Mouse (Mus musculus) kidney, embryonic 14.5 days (tissue): Measurements from ENCODE around the gene Mical1. TPM values are rescaled to one million over a fixed set of nuclear protein-coding genes. Genes with fewer than 3 reads are reported as not detected.
"Not testable (repeated sequence)": the region's sequence is repeated elsewhere in the genome, so short reads cannot be mapped to it uniquely, and the experiment has no call there.

Source experiments
- ATAC-seq: fragments of 200-750 bp; cut with Nextera tagmentation; 2 replicates; pipeline ENCODE4 v1.8.0; 2017; ENCODE audit warnings: moderate number of reproducible peaks, mild to moderate bottlenecking, moderate TSS enrichment, moderate library complexity; ENCODE audit not compliant: low FRiP score, low TSS enrichment
- H3K27ac ChIP-seq: fragments of 300-500 bp; sonication (generic); 2 replicates; pipeline ENCODE4 v1.5.1; 2014; ENCODE audit warnings: low read depth, mild to moderate bottlenecking, low read length, moderate library complexity, mixed read lengths
- H3K27me3 ChIP-seq: fragments of 300-500 bp; sonication (generic); 2 replicates; pipeline ENCODE4 v1.6.1; 2014; ENCODE audit warnings: mild to moderate bottlenecking, low read length; ENCODE audit not compliant: control insufficient read depth, insufficient read depth
- H3K36me3 ChIP-seq: fragments of 300-500 bp; sonication (generic); 2 replicates; pipeline ENCODE4 v1.6.1; 2014; ENCODE audit warnings: low read length, mixed read lengths; ENCODE audit not compliant: control insufficient read depth, insufficient read depth
- H3K4me1 ChIP-seq: fragments of 300-500 bp; sonication (generic); 2 replicates; pipeline ENCODE4 v1.6.1; 2014; ENCODE audit warnings: low read length, mixed read lengths; ENCODE audit not compliant: control insufficient read depth, insufficient read depth
- H3K4me2 ChIP-seq: fragments of 300-500 bp; sonication (generic); replicated peaks from 2 replicates; pipeline ENCODE4 v1.6.1; 2014; ENCODE audit warnings: low read depth, mild to moderate bottlenecking, low read length
- H3K4me3 ChIP-seq: fragments of 300-500 bp; sonication (generic); 2 replicates; pipeline ENCODE4 v1.5.1; 2014; ENCODE audit warnings: mild to moderate bottlenecking, low read length
- H3K9ac ChIP-seq: fragments of 300-500 bp; sonication (generic); 2 replicates; pipeline ENCODE4 v1.6.1; 2014; ENCODE audit warnings: low read depth, mild to moderate bottlenecking, low read length, moderate library complexity
- H3K9me3 ChIP-seq: fragments of 300-500 bp; sonication (generic); 2 replicates; pipeline ENCODE4 v1.6.1; 2016; ENCODE audit warnings: low read length; ENCODE audit not compliant: control insufficient read depth
- WGBS: fragments of 180-500 bp; shearing (Covaris S2); extraction: QIAGEN DNeasy Blood & Tissue Kit; methylation state at CpG from one replicate; pipeline ENCODE4 v1.1.7; 2014; 5-methylcytosine and 5-hydroxymethylcytosine counted together
- polyA plus RNA-seq: library from polyadenylated mRNA; unstranded; fragments of >200 nt; fragmentation: Nextera tagmentation; extraction: Ambion mirVana; gene quantifications from 2 replicates; pipeline ENCODE4 v1.2.1, GENCODE M21; 2014

Gene Mical1
- polyA plus RNA-seq, 1 experiment from 2014 or later, result 33.6 TPM

DNA sequence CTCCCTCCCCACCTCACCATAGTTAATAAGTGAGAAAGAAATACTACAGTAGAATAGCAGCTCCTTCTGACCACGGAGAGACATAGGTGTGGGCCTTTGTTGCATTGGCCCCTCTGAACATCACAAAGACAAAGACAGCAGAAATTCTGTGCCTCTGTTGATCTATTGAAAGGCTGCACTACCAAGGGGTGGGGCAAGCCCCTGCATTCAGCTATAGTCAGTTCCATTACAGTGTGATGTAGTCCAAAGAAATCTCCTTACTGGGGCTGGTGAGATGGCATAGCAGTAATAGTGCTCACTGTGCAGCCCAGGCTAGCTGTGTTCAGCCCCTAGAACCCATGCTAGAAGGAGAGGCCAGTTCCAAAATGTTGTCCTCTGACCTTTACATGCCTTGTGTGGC is 28.9 kb downstream of the Mical1 start:
- no peak for ATAC-seq

DNA sequence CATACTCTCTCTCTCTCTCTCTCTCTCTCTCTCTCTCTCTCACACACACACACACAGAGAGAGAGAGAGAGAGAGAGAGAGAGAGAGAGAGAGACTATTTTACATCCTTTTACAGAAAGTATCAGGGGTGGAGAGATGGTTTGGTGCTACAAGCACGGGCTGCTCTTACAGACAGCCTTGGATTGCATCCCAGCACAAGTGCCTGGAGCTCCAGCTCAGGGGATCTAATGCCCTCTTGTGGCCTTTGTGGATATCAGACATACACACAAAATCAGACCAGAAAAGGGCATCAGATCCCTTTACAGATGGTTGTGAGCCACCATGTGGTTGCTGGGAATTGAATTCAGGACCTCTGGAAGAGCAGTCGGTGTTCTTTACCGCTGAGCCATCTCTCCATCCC is 29.3 kb downstream of the Mical1 start:
- peak; percentile 71; the same call in 1 of the 2 replicates for ATAC-seq

More for the DNA sequence above, 28.9 kb downstream of the Mical1 start:
- Histone ChIP-seq H3K9me3 (no peaks in the 10 kb centered on the region), H3K4me3 (no peak overlapping the region), H3K27ac (no peak overlapping the region), H3K4me1 (no peaks in the 10 kb centered on the region), H3K9ac (no peak overlapping the region), H3K4me2 (no peak overlapping the region), H3K27me3 (no peaks in the 10 kb centered on the region), H3K36me3 (no peaks in the 10 kb centered on the region)
- WGBS, result 100% methylated on average over 1 of the region's 1 CpGs

DNA sequence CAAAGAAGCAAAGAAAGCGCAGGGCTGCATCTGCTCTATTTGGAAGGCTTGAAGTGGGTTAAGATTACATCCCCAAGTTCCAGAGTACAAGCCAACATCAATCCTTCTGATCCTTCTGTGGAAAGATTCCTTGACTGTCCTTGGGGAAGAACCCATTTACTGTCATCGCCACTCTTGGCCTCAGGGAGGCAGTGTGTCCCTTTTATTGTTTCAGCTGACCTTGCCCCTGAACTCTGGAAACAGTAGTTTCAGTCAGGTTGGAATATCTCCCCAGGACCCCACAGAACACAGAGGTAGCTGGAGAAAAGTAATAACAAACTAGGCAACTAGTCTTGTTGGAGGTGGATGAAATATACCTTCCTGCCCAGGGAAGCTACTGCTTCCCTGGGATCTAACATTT is 33.0 kb downstream of the Mical1 start:
- no peak overlapping the region for H3K4me3 ChIP-seq
- no peaks in the 10 kb centered on the region for H3K36me3 ChIP-seq
- no peak overlapping the region for H3K4me2 ChIP-seq
- H3K27me3 ChIP-seq, result no peaks in the 10 kb centered on the region
- H3K9ac ChIP-seq, result no peak overlapping the region
- no peak overlapping the region for H3K27ac ChIP-seq
- ATAC-seq, result no peak
- 45% methylated on average over 2 of the region's 2 CpGs for WGBS
- no peaks in the 10 kb centered on the region for H3K9me3 ChIP-seq
- no peaks in the 10 kb centered on the region for H3K4me1 ChIP-seq

More for the DNA sequence above, 29.3 kb downstream of the Mical1 start:
- not testable (repeated sequence) for H3K4me3 ChIP-seq, H3K9me3 ChIP-seq, H3K9ac ChIP-seq, H3K27me3 ChIP-seq, H3K4me2 ChIP-seq, H3K4me1 ChIP-seq, H3K36me3 ChIP-seq, H3K27ac ChIP-seq
- WGBS, result 2% methylated on average over 3 of the region's 3 CpGs

DNA sequence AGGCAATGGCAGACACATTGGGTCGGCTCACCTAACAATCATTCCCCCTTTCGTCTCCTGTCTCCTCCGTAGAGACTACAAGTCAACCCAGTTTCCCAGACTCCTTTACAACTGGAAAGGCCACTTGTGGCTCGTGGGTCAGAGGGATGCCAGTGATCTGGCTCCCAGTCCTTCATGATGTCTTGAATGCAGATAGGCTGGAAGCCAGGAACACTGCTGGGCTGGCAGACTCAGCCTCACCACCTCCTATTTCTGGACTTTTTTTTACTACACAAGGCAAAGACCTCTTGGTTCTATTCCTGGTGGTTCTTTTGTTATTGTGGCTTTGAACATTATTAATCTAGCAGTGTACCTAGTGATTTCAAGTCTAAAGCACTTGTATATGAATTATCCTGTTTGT is 38.2 kb downstream of the Mical1 start:
- no peak overlapping the region for H3K4me3 ChIP-seq
- H3K36me3 ChIP-seq, result no peaks in the 10 kb centered on the region
- WGBS, result 79% methylated on average over 4 of the region's 4 CpGs
- no peak overlapping the region for H3K9ac ChIP-seq
- ATAC-seq, result no peak
- no peak overlapping the region for H3K4me2 ChIP-seq
- no peak overlapping the region for H3K27ac ChIP-seq
- H3K27me3 ChIP-seq, result no peaks in the 10 kb centered on the region
- H3K4me1 ChIP-seq, result no peaks in the 10 kb centered on the region
- H3K9me3 ChIP-seq, result no peaks in the 10 kb centered on the region

DNA sequence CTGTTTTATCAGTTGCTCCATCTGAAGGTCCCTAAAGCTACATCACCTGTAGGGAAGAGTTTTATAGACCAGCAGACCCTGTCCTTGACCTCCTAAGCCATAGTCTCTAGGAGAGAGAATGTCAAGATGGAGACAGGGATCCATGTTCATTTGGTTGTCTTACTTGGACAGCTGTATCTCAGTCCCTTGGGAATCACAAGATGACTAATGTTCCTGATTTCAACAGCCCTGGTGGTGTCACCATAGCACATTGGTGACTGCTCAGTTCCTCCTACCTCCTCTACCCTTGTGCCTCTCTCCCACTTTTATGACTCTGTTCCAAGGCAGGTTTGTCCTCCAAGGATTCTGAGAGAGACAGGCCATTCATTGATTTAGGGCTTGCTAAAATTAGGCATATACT is 38.8 kb downstream of the Mical1 start:
- no peaks in the 10 kb centered on the region for H3K9me3 ChIP-seq
- no peak overlapping the region for H3K27ac ChIP-seq
- no peak overlapping the region for H3K9ac ChIP-seq
- no peak overlapping the region for H3K4me3 ChIP-seq
- H3K4me2 ChIP-seq, result no peak overlapping the region
- H3K4me1 ChIP-seq, result no peaks in the 10 kb centered on the region
- H3K36me3 ChIP-seq, result no peaks in the 10 kb centered on the region
- H3K27me3 ChIP-seq, result no peaks in the 10 kb centered on the region
- no peak for ATAC-seq

DNA sequence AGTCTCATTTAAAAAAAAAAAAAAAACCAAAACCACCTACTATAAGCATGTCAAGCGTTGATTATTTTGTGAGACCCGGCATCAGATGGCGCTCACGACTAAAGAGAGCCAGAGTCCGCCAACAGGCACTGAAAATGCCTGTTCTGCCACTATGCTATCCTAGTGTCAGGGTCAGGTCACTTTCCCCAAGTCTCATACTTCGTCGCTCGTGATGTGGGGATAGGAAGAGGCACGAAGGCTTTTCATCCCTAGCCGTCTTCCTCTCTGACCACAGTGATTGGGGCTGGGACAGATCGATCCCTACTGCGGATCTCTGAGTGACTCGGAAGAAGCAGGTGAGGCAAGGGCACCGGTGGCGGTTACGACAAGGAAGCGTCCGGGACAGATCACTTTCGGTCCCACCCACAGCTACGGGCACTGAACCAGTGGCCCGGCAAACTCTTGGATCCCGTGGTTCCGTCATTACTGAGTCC is 42.4 kb downstream of the Mical1 start:
- Histone ChIP-seq H3K9me3 (no peaks in the 10 kb centered on the region), H3K27ac (peak overlapping the region; percentile 94), H3K9ac (peak overlapping the region; percentile 92), H3K27me3 (no peaks in the 10 kb centered on the region), H3K36me3 (peaks cover 6% of the 10 kb centered on the region; the same call in 1 of the 2 replicates), H3K4me3 (peak overlapping the region; percentile 74), H3K4me2 (peak overlapping the region; percentile 73), H3K4me1 (peaks cover 16% of the 10 kb centered on the region)
- WGBS, result under 1% methylated on average over 23 of the region's 23 CpGs
- peak; percentile 62 for ATAC-seq

DNA sequence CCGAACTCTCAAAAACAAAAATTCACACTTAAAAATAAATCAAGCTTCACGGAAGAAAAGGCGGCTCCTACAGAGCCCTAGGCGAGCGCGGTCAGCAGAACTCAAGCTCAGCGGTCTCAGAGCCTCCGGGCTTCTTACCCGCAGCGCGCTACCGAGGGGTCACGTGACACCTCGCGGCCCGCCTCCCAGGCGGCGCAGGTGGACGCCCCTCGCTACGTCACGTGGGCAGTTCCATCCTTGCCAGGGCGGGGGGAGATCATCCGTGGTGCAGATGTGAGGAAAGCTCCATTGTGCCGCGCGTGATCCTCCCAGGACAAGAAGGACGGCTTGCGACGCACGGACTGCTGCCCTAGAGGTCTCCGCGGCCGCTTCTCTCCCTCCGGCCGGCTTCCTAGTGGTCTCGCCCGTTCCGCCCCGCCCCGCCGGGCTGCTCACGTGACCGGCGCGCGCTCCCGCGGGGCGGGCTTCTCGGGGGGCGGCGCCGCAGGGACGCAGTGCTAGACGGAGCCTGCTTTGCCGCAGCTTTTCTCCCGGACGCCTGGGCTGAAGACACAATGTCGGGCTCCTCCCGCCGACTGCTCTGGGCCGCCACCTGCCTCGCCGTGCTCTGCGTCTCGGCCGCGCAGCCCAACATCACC is 43.0 kb downstream of the Mical1 start, which contains the start of gene Cd164:
Gene Cd164, plus strand, starts transcription at position 434 of the 638 bp plus-strand sequence.
- Histone ChIP-seq H3K36me3 (peaks cover 11% of the 10 kb centered on the region), H3K4me2 (peak within 1 kb of the TSS; percentile 73), H3K4me1 (peaks cover 16% of the 10 kb centered on the region), H3K4me3 (peak within 1 kb of the TSS; percentile 74), H3K27ac (peak within 1 kb of the TSS; percentile 94), H3K9ac (peak within 1 kb of the TSS; percentile 92), H3K9me3 (no peaks in the 10 kb centered on the region), H3K27me3 (no peaks in the 10 kb centered on the region)
- peak; percentile 94 for ATAC-seq
- under 1% methylated on average over 68 of the region's 69 CpGs for WGBS

DNA sequence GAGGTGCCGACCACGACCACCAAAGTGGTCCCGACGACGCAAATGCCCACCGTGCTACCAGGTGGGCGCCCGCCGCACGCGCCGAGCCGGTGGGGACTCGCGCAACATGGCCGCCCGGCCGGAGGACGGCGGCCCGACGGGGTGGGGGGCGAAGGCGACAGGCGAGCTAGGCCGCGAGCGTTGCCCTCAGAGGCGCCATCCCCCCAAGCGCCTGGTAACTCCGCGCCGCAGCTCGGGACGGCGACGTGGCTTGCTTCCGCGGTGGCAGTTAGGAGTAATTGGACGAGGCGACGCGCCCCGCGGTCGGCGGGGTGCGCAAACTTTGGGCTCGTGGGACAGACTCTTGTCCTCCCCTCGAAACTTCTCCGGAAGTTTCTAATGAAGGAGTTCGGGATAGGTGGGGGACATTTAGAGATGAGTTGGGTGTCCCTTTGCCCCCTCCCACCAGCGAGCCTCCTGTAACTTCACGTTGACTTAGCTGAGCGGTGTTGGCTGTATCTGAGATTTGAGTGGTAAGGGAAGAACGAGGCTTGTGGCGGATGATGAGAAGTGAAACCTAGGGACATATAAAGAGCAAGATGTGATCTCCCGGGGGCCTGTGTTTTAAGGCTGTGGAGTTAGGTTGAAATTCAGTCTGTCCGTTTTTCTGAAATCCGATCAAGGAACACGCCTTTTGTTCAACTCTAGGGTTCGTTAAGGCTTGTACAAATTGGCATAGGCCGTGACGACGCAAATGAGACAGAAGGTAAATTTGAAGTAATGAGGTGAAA is 43.7 kb downstream of the Mical1 start:
- Histone ChIP-seq H3K4me2 (peak overlapping the region; percentile 73), H3K9ac (peak overlapping the region; percentile 92), H3K4me1 (peaks cover 16% of the 10 kb centered on the region), H3K36me3 (peaks cover 18% of the 10 kb centered on the region), H3K9me3 (no peaks in the 10 kb centered on the region), H3K4me3 (peak overlapping the region; percentile 74), H3K27me3 (no peaks in the 10 kb centered on the region), H3K27ac (peak overlapping the region; percentile 94)
- ATAC-seq, result peak; percentile 67; the same call in 1 of the 2 replicates
- WGBS, result under 1% methylated on average over 63 of the region's 65 CpGs

DNA sequence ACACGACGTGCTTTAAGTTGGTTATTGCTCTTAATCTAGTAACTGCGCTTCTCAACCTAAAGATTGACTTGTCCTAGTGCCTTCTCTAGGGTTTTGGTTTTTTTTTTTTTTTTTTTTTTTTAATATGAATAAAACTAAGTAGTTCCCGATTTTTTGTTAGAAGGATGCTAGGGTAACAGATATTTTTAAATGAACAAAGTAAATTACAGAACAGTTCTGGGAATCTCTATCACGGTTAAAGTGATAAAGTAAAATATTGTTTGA is 44.2 kb downstream of the Mical1 start:
- Histone ChIP-seq H3K9ac (peak overlapping the region; percentile 92), H3K4me1 (peaks cover 16% of the 10 kb centered on the region), H3K36me3 (peaks cover 20% of the 10 kb centered on the region), H3K27ac (no peak overlapping the region), H3K4me2 (peak overlapping the region; percentile 73), H3K9me3 (no peaks in the 10 kb centered on the region), H3K27me3 (no peaks in the 10 kb centered on the region), H3K4me3 (peak overlapping the region; percentile 74)
- ATAC-seq, result no peak
- 2% methylated on average over 5 of the region's 5 CpGs for WGBS
